Mouse (Mus musculus) lung, postnatal 36 days (tissue): ENCODE results near the gene Scn2a.

ENCODE experiments used
- DNase-seq: peaks from one replicate; pipeline ENCODE4 v3.0.0; 2022; ENCODE audit warnings: mixed read lengths

Scn2a gene

GRCm38 (mm10) chr2:65701175-65701574, 80.6 kb downstream of the Scn2a start:
- DNase-seq: no peak

- no peak for DNase-seq
These were observed 101.7 kb downstream of the Scn2a start for GRCm38 (mm10) chr2:65722219-65722800.

- DNase-seq: no peak
These were observed 124.8 kb downstream of the Scn2a start for GRCm38 (mm10) chr2:65745400-65745799.

GRCm38 (mm10) chr2:65782442-65782841, 161.9 kb downstream of the Scn2a start:
- DNase-seq: no peak

- DNase-seq: no peak
These were observed 162.8 kb downstream of the Scn2a start for GRCm38 (mm10) chr2:65783392-65783791.

GRCm38 (mm10) chr2:65792516-65792915, 171.9 kb downstream of the Scn2a start:
- DNase-seq: peak; percentile 17

- DNase-seq: no peak
These were observed 173.0 kb downstream of the Scn2a start for GRCm38 (mm10) chr2:65793593-65793992.

- no peak for DNase-seq
These were observed 180.6 kb downstream of the Scn2a start for GRCm38 (mm10) chr2:65801054-65801709.

- DNase-seq: no peak
These were observed 186.0 kb downstream of the Scn2a start for GRCm38 (mm10) chr2:65806556-65806955.

GRCm38 (mm10) chr2:65811203-65811602, 190.6 kb downstream of the Scn2a start:
- DNase-seq: peak; percentile 8
